Mouse (Mus musculus) 416B (cell line): ENCODE measurements around the gene Maz.

Experiments
- DNase-seq: peaks from one replicate; pipeline ENCODE4 v3.0.0; 2011; ENCODE audit warnings: low read depth

The Maz gene

DNA sequence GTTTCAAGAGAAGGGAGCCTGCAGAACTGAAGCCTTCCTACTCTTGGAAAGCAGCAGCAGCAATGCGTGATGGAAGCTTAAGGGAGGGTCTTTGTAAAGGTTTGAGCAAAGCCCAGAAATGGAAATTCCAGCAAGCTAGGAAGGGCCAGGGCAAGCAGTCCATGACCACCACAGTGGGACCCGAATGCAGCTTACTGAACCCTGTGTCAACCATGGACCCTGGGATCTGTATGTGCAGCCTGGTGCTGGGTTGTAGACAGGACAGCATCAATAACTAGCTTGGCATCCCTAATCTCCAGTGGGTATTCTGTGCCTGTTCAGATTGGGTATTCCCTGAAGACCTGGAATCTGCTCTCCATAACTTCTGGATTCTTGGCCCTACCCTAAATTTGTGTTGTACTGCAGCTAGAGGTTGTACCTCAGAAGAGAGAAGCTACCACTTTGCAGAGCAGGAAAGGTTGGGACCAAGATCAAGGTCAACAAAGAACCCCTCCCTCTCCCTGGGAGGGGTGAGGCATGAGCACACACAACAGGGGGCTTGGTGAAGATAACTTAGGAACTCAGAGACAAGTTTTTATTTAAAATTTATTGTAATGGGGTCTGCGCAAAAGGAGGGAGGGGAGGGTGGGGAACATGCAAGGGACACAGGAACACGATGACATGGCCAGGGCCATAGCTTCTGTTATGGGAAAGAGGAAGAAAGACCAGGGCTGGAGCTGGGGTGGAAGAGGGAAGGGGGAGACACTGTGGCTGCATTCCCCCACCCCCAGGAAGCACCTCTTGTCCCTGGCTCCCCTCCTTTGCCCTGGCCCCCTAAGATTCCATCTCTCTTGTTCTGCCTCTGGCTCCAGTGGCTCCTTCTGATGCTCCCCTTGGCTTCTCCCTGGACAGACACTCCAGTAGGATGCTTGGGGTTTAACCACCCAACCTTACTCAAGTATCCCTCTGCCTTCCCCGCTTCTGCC, 5.0 kb downstream of the Maz start:
- DNase-seq, result peak; percentile 25

DNA sequence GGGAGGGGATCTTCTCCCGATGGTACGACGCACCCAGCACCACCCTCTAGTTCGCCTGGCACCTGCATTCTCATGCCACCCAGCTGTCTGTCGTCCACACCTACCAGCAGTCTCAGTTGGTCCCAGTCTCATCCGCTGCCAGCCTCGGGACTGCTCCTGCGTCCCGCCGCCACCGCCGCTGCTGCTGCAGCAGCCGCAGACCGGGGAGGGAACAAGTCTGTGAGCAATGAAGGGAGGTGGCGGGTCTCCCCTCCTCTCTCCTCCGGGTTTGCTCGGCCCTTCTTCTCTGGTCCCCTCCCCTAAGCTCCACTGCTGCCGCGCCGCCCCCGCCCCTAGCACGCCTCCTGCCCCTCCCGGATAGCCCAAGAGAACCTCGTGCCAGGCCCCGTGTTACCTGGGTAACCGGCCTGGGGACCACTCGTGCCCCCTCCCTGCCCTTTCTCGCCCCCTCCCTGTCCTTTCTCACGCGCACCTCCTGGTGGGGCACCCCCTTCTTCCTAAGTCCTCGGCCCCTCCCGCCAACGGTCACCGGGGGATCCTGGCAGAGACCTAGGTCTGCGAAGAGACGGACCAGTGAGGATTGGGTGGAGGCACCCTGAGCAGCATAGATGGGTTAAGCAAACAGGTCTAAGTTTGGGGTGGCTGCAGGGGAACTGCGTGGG, 5.8 kb downstream of the Maz start, which contains the start of the genes Gm42742 and Prrt2:
Gene Gm42742, minus strand, starts transcription at position 197 of the 662 bp plus-strand sequence.
Gene Prrt2, minus strand, starts transcription at position 311 of the 662 bp plus-strand sequence.
- no peak for DNase-seq

DNA sequence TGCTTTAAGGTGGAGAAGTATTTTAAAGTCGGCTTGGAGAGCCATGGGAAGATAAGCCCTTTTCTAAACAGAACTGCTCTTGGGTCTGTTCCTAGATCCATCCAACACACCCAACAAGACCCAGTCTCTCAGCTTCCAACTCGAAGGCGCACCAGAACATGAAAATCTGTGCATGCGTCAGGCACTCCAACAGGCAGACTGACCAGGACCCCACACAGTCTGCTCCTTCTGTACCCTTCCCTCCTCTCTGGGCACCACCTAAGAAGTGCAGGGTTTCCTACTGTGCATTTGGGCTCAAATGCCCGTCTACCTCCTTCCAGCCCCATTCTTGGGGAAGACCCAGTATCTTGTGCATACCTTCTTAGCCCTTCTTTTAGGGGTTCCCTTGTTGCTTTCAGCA, 6.3 kb downstream of the Maz start:
- DNase-seq, result no peak

DNA sequence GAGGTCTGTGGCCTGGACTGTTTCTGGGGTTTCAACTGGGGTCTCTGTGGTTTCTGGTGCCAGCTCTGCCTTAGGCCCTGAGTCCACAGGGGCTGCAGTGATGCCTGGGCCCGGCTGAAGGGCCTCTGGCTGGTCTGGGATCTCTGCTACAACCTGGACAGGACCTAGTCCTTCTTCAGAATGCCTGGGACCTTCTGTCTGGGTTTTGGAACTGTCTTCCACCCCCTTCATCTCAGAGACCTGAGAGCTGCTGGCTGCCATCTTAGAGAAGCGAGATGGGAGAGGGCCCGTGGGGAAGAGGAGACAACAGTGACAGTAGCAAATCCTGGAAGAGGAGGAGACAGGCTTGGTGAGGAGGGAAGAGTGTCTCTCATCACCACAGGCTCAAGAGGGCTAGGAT, 6.8 kb downstream of the Maz start:
- no peak for DNase-seq

DNA sequence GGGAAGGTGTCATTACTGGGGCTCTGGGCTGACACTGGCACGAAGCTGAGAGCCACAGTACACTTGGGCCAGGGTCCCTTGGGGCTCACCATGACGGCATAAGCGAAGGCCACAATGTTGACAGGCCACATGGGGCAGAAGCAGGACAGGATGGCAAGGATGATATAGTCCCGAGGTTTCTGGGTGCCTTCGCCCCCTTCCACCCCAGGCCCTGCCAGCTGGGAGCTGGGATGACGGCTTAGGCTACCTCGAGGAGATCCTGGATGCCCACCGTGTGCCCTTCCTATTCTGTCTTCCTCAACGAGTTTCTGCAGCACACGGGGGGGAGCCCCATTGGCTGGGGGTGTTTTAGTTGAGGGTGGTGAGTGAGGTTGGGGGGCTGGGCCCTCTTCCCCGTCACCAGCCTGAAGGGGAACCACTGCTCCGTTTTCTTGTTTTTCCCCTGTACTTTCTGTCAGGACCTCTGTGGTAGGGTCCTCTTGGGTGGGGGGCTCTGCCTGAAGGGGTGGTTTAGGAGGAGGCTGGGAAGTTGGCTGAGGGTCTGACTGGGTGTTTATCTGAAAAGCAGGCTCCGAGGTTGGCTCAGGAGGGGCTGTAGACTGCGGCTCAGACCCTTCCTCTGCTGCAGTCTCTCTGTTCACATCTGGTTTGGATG, 7.4 kb downstream of the Maz start:
- no peak for DNase-seq

DNA sequence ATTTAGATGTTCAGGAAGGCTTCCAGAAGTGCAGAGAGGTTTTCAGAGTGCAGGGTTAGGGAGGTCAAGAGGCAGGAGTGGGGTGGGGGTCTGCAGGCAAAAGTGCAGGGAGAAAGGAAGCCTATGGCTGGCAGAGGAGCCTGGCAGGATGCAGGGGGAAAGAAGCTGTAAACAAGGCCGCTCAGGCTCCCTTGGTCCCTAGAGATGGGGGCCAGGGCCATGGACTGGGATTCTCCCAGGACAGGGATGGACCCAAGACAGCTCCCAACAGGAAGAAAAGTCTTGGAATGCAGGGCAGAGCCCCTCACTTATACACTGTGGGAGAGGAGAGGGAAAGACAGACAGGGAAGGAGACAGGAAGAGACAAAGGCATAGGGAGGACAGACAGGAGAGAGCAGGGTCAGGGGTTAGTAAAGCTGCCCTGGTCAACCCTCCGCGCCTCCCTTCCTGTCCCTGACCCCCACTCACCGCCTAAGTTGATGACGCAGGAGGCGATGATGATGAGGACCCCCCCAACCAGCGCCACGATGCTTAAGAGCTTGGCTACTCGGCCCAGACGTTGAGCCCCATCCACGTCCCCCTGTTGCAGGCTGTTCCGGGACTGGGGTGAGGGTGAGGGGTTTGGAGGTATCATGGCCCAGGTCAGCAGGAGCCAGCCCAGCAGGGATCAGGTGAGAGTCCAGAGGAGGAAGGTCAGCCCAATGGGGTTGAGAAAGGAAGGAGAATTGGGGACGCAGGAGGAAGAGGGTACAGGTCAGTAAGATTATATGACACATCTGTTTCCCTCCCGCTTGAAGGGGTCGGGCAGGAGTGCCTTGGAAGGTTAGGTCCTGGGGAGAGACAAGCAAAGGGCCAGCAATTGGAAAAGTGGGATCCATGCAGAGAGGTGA, 8.2 kb downstream of the Maz start:
- no peak for DNase-seq

DNA sequence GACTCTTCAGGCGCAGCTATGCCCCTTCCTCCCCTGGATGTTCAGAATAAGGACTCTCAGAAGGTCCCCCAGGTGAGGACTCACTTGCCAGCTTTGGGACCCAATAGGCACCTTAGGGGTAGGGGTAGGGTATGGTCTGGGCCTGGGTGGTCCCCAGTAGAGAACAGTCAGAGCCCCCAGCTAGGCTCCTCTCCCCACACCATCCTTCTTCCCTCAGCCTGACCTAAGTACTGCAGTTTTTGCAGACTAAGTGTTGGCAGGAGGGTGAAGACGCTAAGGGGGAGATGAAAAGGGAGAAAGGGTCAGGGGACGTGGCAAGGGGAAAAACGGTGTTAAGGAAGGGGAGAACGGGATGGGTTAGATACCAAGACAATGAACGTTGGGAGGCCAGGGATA, 8.9 kb downstream of the Maz start:
- no peak for DNase-seq

DNA sequence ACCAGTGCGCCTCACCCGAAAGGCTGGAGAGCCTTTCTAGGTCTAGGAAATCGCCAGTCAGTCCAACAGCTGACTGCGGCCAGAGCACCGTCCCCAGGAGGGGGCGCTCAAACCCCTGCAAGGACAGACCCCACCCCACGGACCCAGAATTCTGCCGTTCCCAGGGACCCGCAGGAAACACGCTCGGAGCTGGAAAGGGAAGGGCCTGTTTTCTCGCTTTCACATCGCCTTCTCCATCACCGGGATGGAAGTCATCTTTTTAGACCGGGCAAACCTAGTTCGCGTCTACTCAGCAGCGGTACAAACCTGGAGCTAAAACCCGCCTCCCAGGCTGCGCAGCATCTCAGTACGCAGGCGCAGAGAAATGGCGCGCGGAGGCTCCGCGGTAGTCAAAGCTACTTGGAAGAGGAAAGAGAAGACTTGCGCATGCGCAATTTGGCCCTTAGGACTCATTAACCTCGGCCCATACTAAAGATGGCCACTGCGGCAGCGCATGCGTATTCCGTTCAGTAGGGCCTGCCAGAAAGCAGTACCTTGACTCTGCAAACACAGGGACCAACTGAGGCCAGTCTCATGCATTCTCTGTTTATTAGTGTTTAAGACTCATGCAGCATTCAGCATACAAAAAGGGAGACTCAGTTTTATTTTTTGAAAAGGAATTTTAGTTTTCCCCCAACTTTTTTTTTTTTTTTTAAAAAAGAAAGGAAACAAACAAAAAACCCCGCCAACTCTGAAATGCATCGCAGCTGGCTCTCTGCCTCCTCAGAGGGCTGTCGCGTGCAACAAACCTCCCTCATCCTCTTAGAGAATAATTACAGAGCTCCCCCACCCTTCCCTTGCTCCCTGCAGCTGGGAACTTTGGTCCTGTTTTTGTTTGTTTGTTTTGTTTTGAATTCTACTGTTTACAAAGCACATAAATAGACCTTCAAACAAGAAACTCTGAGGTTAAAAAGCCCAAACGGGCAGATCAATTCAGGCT, 9.6 kb downstream of the Maz start, which contains the start of gene Pagr1a:
Gene Pagr1a, minus strand, starts transcription at position 382 of the 979 bp plus-strand sequence.
- peak; percentile 100 for DNase-seq

DNA sequence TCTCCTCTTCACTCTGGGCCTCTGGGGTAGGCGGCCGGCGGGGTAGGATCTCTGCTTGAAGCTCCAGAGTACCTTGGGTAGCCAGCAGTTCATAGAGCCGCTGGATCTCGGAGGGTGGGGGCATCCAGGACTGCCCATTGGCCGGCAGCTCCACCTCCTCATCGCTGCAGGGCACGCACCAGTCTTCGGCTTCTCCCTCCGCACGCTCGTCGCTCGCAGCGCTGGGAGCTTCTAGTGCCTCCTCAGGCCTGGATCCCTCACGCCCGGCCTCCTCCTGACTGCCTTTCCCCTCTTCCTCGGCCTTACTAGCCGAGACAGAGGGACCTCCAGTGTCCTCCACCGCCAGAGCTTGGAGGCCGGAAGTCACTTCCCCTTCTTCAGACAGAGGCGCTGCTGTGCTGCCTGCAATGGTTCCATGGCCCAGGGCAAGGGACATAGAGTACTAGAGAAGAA, 10.3 kb downstream of the Maz start:
- DNase-seq, result no peak

DNA sequence TGATC, 10.6 kb downstream of the Maz start, which contains the start of gene Pagr1b:
Gene Pagr1b, minus strand, starts transcription at position 4 of the 5 bp plus-strand sequence.
- no peak for DNase-seq

DNA sequence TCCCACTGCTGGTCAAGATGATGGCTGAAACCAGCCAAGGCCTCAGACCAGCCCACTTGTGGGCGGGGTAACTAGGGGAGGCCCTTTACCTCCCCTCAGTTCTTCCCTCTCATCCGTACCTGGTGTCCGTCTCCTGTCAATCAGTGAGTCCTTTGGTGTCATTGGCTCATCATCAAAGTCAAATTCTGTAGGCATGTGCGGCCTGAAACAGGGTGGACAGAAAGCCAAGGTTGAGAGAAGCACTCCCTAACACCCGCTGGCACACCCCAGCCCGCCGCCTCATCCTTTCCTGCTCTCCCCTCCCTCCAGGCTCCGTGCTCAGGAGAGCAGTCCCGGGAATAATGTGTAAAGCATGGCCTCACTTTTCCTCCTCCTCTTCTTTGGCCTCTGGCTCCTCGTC, 10.8 kb downstream of the Maz start:
- DNase-seq, result peak; percentile 92

DNA sequence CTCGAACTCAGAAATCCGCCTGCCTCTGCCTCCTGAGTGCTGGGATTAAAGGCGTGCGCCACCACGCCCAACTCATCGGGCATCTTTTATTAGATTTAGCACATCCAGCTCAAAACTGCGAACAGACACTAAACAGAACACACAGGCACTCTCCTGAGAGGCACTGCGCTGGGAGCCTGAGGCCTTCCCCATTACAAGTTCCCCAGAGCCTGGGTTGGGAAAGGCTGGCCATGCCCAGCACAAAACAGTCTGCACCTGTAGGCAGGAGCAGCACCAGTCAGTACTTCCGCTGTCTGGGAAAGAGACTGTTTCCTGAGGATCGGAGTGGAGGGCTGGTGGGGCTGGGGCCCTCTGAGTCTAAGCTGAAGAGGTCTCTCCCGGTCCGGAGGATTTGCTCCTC, 11.8 kb downstream of the Maz start:
- DNase-seq, result no peak

DNA sequence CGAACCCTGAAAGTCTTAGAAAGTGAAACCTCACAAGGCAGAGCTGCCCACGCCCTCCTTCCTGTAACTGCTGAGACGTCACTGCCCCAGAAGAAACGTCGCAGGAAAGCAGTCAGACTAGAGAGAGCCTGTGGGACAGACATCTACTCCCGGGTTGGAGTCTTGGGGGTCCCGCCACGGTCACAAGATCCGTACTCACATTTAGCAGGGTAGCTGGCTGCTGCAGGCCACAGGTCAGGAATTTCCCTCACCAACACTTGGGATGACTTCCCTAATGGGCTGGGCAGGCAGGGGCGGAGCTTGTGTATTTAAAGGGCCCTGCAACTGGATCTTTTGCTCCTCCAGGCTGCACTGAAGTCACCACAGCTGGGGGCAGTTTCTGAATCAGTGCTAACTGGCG, 12.5 kb downstream of the Maz start, which contains the start of gene Mvp:
Gene Mvp, minus strand, starts transcription at position 302 of the 400 bp plus-strand sequence.
- DNase-seq, result peak; percentile 79

DNA sequence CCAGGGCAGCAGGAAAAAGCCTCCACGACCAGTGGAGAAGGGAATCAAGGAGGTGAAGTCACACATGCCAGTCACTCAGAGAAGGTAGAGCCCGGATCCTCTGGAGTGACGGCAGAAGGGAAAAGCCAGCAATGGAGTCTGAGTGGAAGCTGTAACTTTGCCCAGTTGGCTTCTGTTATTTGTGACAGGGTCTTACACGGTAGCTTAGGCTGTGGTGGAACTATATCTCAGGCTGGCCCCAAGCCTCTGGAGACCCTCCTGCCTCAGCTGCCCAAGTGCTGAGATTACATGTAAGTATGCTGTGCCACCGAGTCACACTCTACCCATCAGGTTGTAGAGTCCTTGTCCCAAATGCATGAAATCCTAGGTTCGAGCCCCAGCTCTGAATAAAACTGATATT, 13.5 kb downstream of the Maz start:
- DNase-seq, result no peak

DNA sequence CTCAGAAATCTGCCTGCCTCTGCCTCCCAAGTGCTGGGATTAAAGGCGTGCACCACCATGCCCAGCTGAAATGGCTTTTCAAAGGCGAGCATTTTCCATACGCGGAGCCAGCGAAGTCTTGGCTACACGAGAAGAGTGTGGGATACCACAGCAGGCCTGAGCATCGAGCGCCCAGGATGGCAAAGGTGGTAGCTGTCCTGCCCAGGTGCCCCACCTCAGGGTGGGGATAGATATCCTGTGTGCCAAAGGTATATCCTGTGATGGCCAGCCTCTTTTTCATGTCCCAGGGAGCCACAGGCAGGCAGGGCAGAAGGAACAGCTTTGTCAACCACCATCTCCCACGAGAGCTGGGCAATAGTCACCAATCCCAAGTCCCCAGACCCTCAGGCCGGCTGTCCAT, 14.0 kb downstream of the Maz start:
- no peak for DNase-seq

DNA sequence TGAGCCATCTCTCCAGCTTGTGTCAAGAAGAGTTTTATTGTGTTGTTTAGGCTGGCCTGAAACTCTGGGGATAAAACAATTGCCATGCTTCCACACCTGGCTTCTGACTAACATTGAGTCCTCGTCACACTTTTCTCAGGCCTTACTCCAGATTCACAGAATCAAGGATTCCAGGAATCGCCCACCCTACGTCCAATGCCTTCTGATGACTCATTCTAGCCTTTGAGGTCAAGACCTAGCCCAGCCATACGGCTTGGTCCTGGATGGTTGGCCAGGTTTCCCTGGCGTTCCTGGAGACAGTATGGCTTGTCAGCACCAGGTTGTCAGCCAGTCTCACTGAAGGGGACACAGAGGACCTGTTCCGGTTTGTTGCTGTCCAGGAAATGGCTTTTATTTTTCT, 14.5 kb downstream of the Maz start:
- DNase-seq, result no peak

DNA sequence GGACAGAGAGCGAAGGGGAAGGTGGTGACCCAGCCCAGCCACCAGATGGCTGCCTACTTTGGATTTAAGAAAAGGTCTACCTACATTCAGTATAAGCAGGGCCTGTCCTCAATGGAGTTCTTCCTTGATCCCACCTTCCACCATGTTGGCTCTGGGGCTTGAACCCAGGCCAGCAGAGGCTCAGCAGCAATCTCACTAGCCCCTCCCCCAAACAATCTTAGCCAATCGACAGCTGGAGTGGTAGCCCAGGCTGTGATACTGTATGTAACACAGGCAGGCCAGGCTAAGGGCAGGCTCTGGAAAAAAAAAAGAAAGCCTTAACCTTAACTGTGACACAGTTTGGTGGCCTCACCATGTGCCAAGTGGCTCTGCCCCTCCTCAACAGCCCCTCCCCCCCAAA, 15.1 kb downstream of the Maz start:
- no peak for DNase-seq

DNA sequence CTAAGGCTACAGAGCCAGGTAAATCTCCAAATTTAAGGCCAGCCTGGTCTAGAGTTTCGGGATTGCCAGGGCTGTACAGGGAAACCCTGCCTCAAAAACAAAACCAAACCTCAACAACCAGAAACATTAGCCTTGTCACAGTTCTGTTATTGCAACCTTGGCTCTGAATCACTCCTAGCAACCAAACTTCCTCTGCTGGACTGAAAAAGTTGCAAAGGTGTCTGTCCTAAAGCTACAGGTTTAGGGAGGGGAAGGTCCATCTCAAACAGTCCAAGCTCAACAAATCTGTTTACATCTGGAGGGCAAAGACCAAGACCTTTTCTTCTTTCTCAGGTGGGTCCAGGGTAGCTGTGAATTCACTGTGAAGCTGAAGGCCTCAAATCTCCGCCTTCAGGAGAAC, 15.8 kb downstream of the Maz start:
- peak; percentile 32 for DNase-seq

DNA sequence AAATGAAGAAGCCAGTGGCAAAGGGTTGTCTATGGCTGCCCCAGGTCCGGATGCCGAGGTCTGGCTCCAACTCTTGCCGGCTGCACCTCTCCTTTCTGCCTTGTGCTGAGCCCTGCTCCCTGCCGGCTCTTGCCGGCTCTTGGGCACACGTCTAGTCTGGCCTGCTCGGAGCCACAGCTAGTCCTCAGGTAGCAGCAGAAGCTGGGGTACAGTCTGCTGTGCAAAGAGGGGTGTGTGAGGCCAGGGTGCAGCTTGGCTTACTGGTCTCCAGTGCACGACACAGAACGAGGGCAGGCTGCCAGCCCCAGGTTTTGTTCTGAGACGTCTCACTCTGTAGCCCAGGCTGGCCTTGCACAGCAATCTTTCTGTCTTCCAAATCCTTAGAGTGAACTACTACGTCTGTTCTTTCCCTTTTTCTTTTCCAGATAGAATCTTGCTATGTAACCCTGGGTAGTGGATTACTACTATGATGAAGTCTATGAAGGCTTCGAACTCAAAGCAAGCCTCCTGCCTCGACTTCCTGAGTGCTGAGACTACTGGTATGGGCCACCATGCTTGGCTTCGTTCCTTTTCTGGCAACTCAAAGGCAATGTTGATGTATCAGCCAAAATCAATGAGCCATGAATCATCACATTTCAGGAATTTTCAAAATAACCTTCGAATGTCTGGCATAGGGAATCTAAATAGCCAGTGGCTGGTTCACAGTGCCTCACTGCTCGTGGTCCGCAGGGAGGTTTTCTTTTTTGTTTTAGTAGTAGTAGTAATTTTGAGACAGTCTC, 17.3 kb downstream of the Maz start:
- DNase-seq, result no peak
